Mouse (Mus musculus) small intestine, adult 2 months (tissue): ENCODE data around the gene Dlg2.

Experiments used
- CTCF ChIP-seq: fragments of 200-500 bp; IDR thresholded peaks from 2 replicates; pipeline ENCODE4 v1.5.1; 2012; ENCODE audit warnings: low read depth, mild to moderate bottlenecking, control low read depth, inconsistent platforms, low read length, moderate library complexity, mixed read lengths; ENCODE audit not compliant: insufficient replicate concordance, insufficient read length; ENCODE audit errors: extremely low read depth
- POLR2A ChIP-seq: fragments of 200-500 bp; IDR thresholded peaks from 2 replicates; pipeline ENCODE4 v1.6.1; 2012; ENCODE audit warnings: low read depth, mild to moderate bottlenecking, control low read depth, inconsistent platforms, low read length, moderate library complexity

DNA sequence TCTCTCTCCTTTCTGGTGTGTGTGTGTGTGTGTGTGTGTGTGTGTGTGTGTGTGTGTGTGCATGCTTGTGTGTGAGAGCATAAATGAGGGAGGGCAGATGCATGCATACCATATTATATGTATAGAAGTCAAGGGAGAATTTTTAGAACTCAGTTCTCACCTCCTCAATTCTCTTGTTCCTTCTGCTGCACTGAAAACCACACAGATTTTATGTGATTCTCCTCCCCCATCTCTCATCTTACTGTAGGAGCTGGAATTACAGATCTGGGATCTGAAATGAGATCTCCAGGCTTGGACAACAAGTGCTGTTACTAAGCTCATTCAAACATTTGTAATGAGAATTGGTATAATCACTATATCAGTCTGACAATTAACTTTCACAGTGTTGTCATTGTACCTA lies 1081.1 kb downstream of the Dlg2 start:
- TF ChIP-seq CTCF (no peak), POLR2A (no peak)
